Mouse (Mus musculus) heart, adult 2 months (tissue): ENCODE measurements around the gene Prickle1. TPM values are rescaled to one million over a fixed set of nuclear protein-coding genes. Genes with fewer than 3 reads are reported as not detected.

Experiments used
- DNase-seq, 2 experiments: peaks; one replicate each; pipeline ENCODE4 v3.0.0; 2021
- H3K27ac ChIP-seq: fragments of 200-600 bp; 2 replicates; pipeline ENCODE4 v1.8.1; 2022
- H3K27me3 ChIP-seq: fragments of 200-500 bp; 2 replicates; pipeline ENCODE4 v1.6.1; 2012; ENCODE audit warnings: mild to moderate bottlenecking, low read length, inconsistent platforms, mixed read lengths; ENCODE audit not compliant: control insufficient read depth, insufficient read depth
- H3K36me3 ChIP-seq: fragments of 200-500 bp; 2 replicates; pipeline ENCODE4 v1.6.1; 2012; ENCODE audit warnings: low read length, inconsistent platforms; ENCODE audit not compliant: control insufficient read depth, insufficient read depth
- H3K4me1 ChIP-seq: fragments of 200-500 bp; 2 replicates; pipeline ENCODE4 v1.6.1; 2011; ENCODE audit warnings: low read length; ENCODE audit not compliant: control insufficient read depth, insufficient read depth
- H3K4me3 ChIP-seq: fragments of 200-600 bp; 2 replicates; pipeline ENCODE4 v1.8.1; 2022
- H3K79me2 ChIP-seq: fragments of 200-500 bp; replicated peaks from 2 replicates; pipeline ENCODE4 v1.6.1; 2012; ENCODE audit warnings: mild to moderate bottlenecking, inconsistent platforms, low read length, moderate library complexity, mixed read lengths; ENCODE audit not compliant: control insufficient read depth, insufficient read depth
- H3K9ac ChIP-seq: fragments of 200-500 bp; 2 replicates; pipeline ENCODE4 v1.6.1; 2012; ENCODE audit warnings: low read depth, mild to moderate bottlenecking, control low read depth, inconsistent platforms, low read length, mixed read lengths
- CTCF ChIP-seq: fragments of 200-600 bp; IDR thresholded peaks from 2 replicates; pipeline ENCODE4 v1.8.1; 2022; ENCODE audit warnings: antibody characterized with exemption, mild to moderate bottlenecking, moderate library complexity
- EP300 ChIP-seq: fragments of 200-500 bp; IDR thresholded peaks from 2 replicates; pipeline ENCODE4 v1.6.1; 2011; ENCODE audit warnings: low read depth, low read length, control low read depth; ENCODE audit not compliant: insufficient read depth
- POLR2A ChIP-seq: fragments of 200-500 bp; IDR thresholded peaks from 2 replicates; pipeline ENCODE4 v1.6.1; 2011; ENCODE audit warnings: mild to moderate bottlenecking, low read depth, low read length, control low read depth; ENCODE audit not compliant: insufficient read depth
- WGBS: fragments of 180-500 bp; shearing (Covaris S2); methylation state at CpG from one replicate; pipeline ENCODE4 v1.1.7; 2018; 5-methylcytosine and 5-hydroxymethylcytosine counted together
- intact Hi-C: fragments of 180-260 bp; cut with DNase I; formaldehyde crosslinking; loops from one replicate; pipeline ENCODE4 v1.15.1; 2025
- polyA plus RNA-seq: library from polyadenylated mRNA; depleted of rRNA; stranded (reverse); fragments of >200 nt; gene quantifications from 2 replicates; pipeline ENCODE4 v1.2.3, GENCODE M21; 2012
- total RNA-seq, 2 experiments: library from RNA; stranded (reverse); gene quantifications; 2 replicates each; pipeline ENCODE4 v1.2.3; 2021

The Prickle1 gene
- total and polyA plus RNA-seq, 3 experiments: 8.6 to 18.6 (median 11.2) TPM

GRCm38 (mm10) chr15:93521088-93521786 is 74.5 kb downstream of the Prickle1 start:
- H3K27me3 ChIP-seq: no peaks in the 10 kb centered on the region
- H3K36me3 ChIP-seq: peaks cover 11% of the 10 kb centered on the region
- H3K4me1 ChIP-seq: peaks cover 11% of the 10 kb centered on the region
- intact Hi-C loops: loop anchor here (2.0 kb wide), 1 partner anchor 16 kb away; no protein-coding TSS in a partner anchor
- peak overlapping the region; percentile 98 for H3K27ac ChIP-seq
- WGBS: 37% methylated on average over 11 of the region's 11 CpGs
- H3K4me3 ChIP-seq: no peak overlapping the region
- DNase-seq: peak in 1 of 2 experiments; percentile 45
- TF ChIP-seq EP300 (no peak), POLR2A (no peak), CTCF (no peak)
- peak overlapping the region; percentile 21 for H3K9ac ChIP-seq
- H3K79me2 ChIP-seq: peaks cover 4% of the 10 kb centered on the region; the same call in 1 of the 2 replicates

GRCm38 (mm10) chr15:93519836-93520826 is 75.6 kb downstream of the Prickle1 start:
- peak; percentile 38 to 57 for DNase-seq
- 5% methylated on average over 17 of the region's 17 CpGs for WGBS
- no peak for TF ChIP-seq EP300
- TF ChIP-seq POLR2A: peak; percentile 7; the same call in 1 of the 2 replicates
- peak overlapping the region; percentile 98 for H3K27ac ChIP-seq
- intact Hi-C loops: loop anchor here (1.0 to 5.0 kb wide), 6 partner anchors 17 to 692 kb away; no protein-coding TSS in a partner anchor
- H3K79me2 ChIP-seq: peaks cover 6% of the 10 kb centered on the region
- H3K4me3 ChIP-seq: peak overlapping the region; percentile 73
- peaks cover 16% of the 10 kb centered on the region for H3K4me1 ChIP-seq
- peaks cover 14% of the 10 kb centered on the region for H3K36me3 ChIP-seq
- H3K9ac ChIP-seq: peak overlapping the region; percentile 95
- no peaks in the 10 kb centered on the region for H3K27me3 ChIP-seq

DNA sequence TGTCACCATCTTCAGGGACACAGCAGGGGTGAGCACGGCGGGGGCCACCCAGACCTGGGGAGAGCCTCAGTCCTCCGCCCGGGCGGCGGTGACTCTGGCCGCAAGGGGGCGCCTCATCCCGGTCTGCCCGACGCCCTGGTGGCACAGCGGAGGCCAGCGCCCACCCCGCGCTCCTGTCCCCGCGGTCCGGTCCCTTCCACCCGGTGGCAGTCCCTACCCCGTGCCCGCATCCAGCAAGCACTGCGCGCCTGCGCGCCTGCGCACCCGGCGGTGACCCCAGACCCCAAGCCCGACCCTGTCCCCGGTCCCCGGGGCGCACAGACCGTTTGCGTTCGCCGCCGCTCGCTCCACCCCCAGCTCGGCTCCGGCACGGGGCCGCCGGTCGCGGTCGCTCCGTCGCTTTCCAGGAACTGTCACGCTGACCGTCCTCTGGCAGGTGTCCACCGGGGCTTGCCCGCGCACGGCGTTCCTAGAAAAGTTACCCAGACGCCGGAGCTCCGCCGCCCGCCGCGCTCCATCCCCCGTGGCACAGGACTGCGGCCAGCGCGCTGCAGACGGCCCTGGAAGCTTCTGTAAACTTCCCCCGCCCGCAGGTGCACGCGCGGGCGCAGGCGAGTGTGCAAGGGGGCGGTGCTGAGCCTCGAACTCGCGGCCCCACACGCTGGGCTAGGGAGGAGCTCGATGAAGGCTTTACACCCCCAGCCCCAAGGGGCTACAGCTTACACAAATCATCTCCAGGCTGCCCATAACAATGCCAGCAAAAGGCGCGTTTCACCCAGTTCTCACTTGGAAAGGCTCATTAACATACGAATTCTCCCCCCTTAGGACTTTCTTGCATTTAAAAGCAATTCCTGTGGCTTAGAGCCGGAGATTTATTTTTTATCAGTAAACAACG is 76.5 kb downstream of the Prickle1 start:
- intact Hi-C loops: loop anchor here (1.0 to 5.0 kb wide), 5 partner anchors 33 to 693 kb away; no protein-coding TSS in a partner anchor
- H3K36me3 ChIP-seq: peaks cover 17% of the 10 kb centered on the region

DNA sequence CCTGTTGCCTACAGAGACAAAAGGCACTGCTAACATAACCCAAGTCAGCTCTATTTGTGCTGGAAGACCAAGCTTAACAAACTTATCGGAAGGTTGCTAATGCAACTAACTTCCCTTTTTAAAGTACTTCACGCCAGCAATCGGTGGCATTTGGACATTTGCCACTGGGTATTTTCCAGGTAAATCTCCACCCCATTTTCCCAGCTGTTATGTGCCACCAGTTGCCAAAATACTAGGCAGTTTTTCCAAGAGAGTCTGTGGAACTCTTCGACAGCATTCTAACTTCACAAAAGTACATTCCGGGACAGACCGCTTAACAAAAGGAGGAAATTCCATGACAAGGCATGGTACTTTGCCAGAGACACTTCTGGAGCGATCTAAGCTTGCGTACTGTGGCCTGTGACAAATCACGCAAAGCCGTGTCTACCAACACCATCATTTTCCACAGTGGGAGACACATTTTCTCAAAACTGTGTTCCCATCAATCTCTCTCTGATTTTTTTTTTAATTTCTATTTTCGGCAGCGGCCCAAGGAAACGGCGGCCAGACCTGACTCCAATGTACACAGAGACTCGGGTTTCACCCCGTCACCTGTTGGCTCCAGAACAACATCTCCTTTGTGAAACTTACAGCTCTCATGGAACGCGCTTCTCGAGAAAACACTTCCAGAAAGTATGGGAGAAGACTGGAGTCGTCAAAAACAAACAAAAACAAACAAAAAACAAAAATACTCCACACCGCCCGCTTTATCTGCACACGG is 77.4 kb downstream of the Prickle1 start:
- DNase-seq: peak; percentile 54 to 69
- TF ChIP-seq CTCF (no peak), EP300 (peak; percentile 73), POLR2A (peak; percentile 63; the same call in 1 of the 2 replicates)
- H3K9ac ChIP-seq: peak overlapping the region; percentile 95
- peak overlapping the region; percentile 73 for H3K4me3 ChIP-seq
- H3K27ac ChIP-seq: peak overlapping the region; percentile 98
- no peaks in the 10 kb centered on the region for H3K27me3 ChIP-seq
- peaks cover 16% of the 10 kb centered on the region for H3K4me1 ChIP-seq
- H3K79me2 ChIP-seq: peaks cover 7% of the 10 kb centered on the region
- WGBS: 1% methylated on average over 23 of the region's 23 CpGs
- peaks cover 20% of the 10 kb centered on the region for H3K36me3 ChIP-seq
- intact Hi-C loops: loop anchor here (5.0 kb wide), 3 partner anchors 39 to 694 kb away; no protein-coding TSS in a partner anchor

More for the DNA sequence above, 76.5 kb downstream of the Prickle1 start:
- under 1% methylated on average over 80 of the region's 85 CpGs for WGBS
- Histone ChIP-seq H3K27ac (peak overlapping the region; percentile 98), H3K4me1 (peaks cover 14% of the 10 kb centered on the region), H3K4me3 (peak overlapping the region; percentile 73), H3K27me3 (no peaks in the 10 kb centered on the region), H3K9ac (peak overlapping the region; percentile 95), H3K79me2 (peaks cover 6% of the 10 kb centered on the region)
- peak; percentile 90 to 94 for DNase-seq
- TF ChIP-seq POLR2A (no peak; the same call in 1 of the 2 replicates), CTCF (peak; percentile 95), EP300 (0 out of 2 replicates have a peak, but pooled peaks have one; percentile 39)

GRCm38 (mm10) chr15:93517022-93517565 is 78.6 kb downstream of the Prickle1 start:
- 51% methylated on average over 11 of the region's 11 CpGs for WGBS
- Histone ChIP-seq H3K36me3 (peaks cover 20% of the 10 kb centered on the region), H3K27ac (peak overlapping the region; percentile 98), H3K4me3 (peak overlapping the region; percentile 73), H3K9ac (peak overlapping the region; percentile 56), H3K27me3 (no peaks in the 10 kb centered on the region), H3K4me1 (peaks cover 16% of the 10 kb centered on the region), H3K79me2 (peaks cover 7% of the 10 kb centered on the region)
- TF ChIP-seq EP300: no peak
- no peak for TF ChIP-seq CTCF
- no peak; the same call in 1 of the 2 replicates for TF ChIP-seq POLR2A
- intact Hi-C loops: loop anchor here (5.0 kb wide), 3 partner anchors 40 to 695 kb away; no protein-coding TSS in a partner anchor
- no peak for DNase-seq
